Mouse (Mus musculus) cerebellum, adult 9-11 months (tissue): ENCODE measurements at regions not wholly inside any gene's neighbourhood (a gene's known extent, or its start where the extent isn't known, plus 50 kb on each side); places are given as distances from the start of the nearest gene placed in this dataset.
A peak's percentile ranks its signal among the peaks of the same experiment; 100 is the strongest.
"Not testable (repeated sequence)": the region's sequence is repeated elsewhere in the genome, so short reads cannot be mapped to it uniquely, and the experiment has no call there.

Experiments
- DNase-seq: peaks from one replicate; pipeline ENCODE4 v3.0.0; 2022

- DNase-seq, result no peak
These were observed 53.3 kb downstream of the Kif2b start for GRCm38 (mm10) chr11:91524019-91524418.

DNA sequence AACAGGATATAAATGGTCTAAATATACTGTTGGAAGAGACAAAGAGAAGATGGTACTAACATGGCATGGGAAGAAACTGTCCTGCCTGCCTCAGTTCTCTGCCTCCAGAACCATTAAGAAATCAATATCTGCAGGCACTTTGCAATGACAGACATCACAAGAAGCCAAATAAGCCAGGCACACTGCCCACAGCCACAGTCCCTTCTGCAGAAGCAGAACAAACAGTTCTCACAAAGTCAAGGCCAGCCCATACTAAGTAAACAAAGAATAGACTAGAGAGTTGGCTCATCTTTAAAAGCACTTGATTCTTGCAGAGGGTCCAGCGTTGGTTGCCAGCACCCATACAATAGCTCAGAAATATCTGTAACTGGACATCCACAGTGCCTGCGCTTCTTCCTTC, 98.1 kb downstream of the Kif2b start:
- no peak for DNase-seq

DNA sequence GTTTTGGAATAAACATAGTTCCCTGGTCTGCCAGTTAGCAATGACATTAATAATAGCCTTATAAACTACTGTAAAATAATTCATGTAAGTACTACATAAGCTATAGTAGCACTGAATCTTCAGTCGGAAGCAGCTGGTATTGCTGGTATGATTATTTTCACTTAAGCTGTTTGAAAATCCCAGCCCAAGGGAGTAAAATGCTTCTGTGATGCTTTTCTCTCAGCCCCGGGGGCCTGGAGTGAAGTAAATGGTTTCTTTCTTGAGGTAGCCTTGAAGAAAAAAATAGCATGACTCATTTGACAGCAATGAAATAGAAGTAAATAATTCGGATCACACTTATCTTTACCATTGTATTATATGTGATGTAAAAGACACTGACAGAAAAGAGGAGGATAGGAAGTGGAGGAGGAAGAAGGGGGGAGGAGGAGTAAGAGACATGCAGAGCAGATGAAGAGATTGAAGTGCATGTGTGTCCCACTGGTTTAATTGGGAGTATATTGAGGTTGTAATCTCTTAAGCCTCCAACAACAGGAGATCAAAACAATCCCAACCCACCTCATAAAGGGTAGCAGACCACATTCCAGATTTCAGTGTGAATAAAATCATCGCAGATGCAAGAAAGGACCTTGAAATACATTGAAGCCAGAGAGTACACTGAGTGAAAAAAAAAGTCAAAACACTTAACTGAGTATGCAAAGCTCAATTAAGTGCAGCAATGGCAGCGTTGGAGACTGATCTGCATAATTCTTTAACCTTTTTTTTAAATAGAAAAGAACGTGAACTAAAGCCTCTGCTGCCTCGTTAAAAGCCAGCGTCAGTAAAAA, 113.6 kb downstream of the Kif2b start:
- no peak for DNase-seq

- no peak for DNase-seq
These were observed 115.4 kb downstream of the Kif2b start for GRCm38 (mm10) chr11:91461946-91462345.

DNA sequence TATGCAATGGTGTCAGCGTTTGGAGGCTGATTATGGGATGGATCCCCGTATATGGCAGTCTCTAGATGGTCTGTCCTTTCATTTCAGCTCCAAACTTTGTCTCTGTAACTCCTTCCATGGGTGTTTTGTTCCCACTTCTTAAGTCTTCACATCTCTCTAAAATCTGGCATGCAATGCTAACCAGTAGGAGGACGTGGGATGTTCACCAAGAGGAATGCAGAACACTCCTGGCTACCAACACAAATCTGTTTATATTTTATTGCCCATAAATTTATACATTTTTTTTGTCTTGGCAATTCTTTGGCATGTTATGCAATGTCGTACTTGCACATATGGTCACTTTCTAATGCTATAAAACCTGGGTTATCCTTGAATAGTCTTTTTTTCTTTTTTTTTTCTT, 135.0 kb downstream of the Kif2b start:
- no peak for DNase-seq

GRCm38 (mm10) chr11:91432195-91432594, 145.2 kb downstream of the Kif2b start:
- DNase-seq, result no peak

- peak; percentile 58 for DNase-seq
These were observed 150.6 kb downstream of the Kif2b start for GRCm38 (mm10) chr11:91426731-91427130.

- no peak for DNase-seq
These were observed 190.2 kb downstream of the Kif2b start for GRCm38 (mm10) chr11:91387172-91387571.

- DNase-seq, result no peak
These were observed 220.3 kb downstream of the Kif2b start for GRCm38 (mm10) chr11:91357029-91357428.

DNA sequence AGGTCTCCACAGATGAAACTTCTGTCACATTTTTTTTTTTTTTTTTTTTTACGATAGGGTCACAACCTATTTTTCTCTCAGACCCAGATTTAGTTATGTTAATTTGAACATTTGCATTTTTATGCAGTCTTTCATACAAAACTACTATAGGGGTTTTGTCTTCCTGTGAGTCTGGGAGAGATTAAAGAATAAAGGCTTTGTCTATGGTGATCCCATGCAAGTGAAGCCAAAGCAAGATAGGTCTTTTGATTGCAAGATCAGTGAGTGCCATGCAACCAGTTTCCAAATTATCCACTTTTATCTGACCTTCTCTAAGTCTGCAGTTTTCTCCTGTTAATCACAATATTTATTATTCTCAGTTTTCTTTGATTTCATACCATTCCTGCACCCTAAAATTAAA, 234.7 kb downstream of the Kif2b start:
- DNase-seq, result no peak

DNA sequence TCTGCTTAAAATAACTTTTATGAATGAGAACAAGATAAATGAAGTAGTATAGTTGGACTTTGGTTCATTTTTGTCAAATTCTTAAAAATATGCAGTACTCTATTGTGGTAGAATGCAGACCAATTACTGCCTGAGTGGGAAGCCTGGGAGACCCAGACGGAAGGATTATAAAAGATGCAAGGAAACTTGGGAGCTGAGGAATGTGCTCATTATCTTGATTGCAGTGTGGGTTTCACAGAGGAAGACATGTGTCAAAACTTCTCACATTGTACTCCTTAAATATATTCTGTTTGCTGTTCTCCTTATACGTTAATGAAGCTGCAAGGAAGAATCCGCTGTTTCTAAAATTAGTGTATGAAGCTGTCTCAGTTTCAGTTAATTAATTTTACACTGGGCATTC, 244.3 kb downstream of the Kif2b start:
- DNase-seq, result no peak

GRCm38 (mm10) chr11:91327543-91327942, 249.8 kb downstream of the Kif2b start:
- no peak for DNase-seq

DNA sequence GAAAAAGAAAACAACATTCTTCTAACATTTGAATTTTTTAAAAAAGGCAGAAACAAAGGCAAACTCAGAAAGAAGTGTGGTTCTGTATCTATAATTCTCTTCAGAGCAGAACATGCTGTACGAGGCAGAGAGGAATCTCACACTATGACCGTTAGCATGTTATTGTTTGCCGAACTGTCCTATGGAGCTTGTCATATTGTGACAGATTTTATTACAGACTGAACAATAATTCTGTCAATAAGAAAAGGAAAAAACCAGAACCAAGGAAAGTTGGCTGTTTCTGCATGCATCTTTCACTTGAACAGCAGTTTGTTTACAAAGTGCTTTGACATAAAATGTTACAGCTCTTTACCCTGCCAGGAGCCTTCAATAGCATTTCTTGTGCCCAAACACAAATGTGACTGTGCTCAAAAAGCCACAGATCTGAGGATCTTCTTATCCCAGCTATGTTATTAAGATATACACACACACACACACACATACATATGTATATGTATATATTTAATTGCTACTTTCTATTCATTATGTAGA, 267.1 kb downstream of the Kif2b start:
- DNase-seq, result no peak

- no peak for DNase-seq
These were observed 287.9 kb downstream of the Kif2b start for GRCm38 (mm10) chr11:91289194-91290123.

DNA sequence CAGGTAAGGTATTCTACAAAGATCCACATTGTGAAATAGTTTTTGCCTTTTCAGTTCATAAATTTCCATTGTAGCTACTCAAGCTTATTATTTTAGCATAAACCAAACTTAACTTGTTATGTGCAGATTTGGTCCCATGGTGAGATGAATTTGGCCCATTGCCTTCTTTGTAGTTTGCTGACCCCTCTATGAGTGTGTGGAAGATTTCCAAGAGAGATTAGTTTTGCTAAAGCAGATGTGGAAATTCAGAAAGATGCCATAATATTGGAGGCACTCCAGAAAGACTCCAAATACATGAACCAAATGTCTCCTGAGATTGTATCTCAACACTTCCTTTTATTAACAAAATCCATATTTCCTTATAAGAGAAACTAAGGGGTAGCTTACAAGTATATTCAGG, 291.0 kb downstream of the Kif2b start:
- DNase-seq, result no peak

DNA sequence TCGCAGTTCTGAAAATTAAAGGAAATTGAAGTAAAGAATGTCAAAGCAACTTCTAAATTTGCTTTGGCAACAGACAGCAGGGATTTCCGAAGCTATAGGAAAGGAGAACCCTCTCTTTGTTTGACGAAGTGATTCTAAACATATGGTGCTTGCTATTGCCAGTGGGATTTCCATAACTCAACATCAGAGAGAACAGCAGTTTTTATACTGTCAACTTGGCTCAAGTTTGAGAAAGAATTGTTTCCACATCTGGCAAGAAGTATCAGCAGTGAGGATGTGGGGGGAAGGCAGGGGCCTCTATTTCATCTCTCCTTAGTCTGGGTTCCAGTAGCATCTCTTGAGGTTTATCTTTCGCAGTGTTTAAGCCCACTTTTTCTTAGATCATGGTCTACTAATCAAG, 315.1 kb downstream of the Kif2b start:
- DNase-seq, result no peak

DNA sequence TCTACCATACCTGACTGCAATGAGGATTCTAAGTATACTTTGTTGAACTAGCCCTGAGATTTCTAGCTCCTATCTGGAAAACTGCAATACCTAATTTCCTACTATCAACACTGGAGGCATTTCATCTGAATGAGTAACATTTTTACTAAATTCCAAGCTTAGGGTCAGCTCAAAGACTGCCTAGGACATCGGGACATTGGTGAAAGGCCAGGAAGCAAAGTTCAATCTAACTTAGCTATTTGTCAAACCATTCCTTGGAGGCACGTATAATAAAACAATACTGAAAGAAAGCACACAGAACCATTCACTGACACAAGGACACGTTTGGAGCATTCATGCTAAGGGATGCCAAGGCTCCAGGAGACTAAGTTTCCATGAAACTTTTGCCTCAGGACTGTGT, 335.3 kb downstream of the Kif2b start:
- not testable (repeated sequence) for DNase-seq

- DNase-seq, result no peak
These were observed 361.2 kb downstream of the Kif2b start for GRCm38 (mm10) chr11:91216158-91216557.

DNA sequence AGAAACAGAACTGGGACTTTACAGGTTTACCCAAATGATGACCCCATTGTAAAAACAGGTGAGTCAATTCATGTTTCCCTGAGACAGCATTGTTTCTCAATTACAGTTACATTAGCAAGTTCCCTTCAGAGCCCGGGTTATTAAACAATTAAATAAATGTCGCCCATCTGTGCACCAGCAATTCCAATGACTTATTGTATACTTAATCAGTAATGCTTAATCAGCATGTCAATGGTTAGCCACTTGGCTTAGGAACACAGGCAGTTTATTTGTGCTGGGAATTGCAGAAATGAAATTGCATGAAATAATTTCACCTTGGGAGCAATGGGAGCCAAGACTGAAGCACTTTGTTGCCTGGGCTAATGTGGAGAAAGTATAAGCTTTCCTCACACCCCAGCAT, 364.3 kb downstream of the Kif2b start:
- no peak for DNase-seq

DNA sequence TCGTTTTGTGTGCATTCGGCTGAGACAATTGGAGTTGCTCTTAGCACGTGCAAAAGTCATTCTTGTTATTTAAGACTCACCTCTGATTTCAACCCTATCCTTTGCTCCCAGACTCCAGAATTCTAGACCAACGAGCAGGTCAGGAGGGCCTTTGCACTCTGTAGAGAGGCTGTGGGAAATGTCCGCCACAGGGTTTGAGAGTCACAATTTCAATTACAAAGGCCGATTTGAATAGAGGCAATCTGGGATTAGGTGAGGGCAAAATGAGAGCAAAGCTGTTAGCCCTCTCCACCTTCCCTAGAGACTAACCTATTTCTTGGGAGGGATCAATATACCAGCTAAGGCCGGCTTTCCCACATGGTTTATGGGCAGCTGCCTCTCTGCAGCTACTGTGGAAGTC, 370.9 kb downstream of the Kif2b start:
- DNase-seq, result no peak

- no peak for DNase-seq
These were observed 372.9 kb downstream of the Kif2b start for GRCm38 (mm10) chr11:91204416-91204815.

GRCm38 (mm10) chr11:91196841-91197240, 380.5 kb downstream of the Kif2b start:
- no peak for DNase-seq

DNA sequence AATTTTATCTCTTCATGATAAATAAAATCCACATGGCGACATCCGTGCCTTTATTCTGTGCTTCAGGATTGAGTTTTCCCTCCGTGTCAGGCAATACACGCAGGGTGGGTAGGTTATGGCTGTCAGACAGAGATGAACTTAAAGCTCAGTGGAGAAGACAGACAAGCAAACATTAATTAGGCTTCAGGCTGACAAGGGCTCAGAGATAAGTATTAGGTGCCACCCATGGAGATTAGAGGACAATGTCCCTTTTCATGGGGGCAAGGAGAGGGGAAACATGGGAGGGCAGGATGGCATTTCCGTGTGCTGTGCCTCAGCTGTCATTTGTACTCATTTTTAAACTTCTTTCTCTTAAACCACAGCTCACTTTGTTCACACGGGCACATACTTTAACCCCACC, 381.0 kb downstream of the Kif2b start:
- no peak for DNase-seq

DNA sequence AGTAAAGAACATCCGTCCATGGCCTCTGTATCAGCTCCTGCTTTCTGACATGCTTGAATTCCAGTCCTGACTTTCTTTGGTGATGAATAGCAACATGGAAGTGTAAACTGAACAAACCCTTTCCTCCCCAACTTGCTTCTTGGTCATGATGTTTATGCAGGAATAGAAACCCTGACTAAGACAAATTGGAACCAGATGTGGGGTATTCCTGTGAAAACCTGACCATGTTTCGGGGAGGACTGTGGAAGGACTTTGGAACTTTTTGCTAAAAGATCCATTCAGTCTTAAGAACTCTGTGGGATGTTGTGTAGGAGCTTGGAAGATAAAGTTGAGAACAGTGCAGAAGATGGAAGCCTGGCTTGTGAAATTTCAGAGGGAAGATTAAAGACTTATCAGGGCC, 410.0 kb downstream of the Kif2b start:
- not testable (repeated sequence) for DNase-seq
